Mouse (Mus musculus) MN1 (cell line): ENCODE measurements around the gene Dph2.

Source experiments
- DNase-seq: peaks from one replicate; pipeline ENCODE4 v3.0.0-alpha.2; 2016; ENCODE audit warnings: low spot score

Gene Dph2

DNA sequence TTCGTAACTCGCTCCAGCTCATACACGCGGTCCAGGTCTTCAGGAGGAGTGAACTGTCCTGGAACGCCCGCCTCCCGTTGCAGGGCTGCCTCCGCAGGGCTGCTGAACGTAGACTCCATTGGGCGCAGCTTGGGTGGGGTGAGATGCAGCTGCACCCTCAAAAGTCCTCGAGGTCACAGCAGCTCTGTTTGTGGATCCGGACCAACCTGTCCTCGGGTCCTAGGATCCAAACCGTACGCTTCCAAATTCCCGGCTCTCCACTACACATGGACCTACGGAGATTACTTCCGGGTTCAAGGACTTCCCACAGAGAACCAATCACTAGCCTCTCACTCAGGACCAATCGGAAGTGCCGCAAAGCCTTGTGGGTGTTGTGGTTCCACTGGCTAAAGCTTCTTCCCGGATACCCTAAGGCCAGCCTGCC lies at the start of gene Dph2:
Gene Dph2 (minus strand): TSS at position 295 of the 424 bp plus-strand sequence.
- peak; percentile 82 for DNase-seq

DNA sequence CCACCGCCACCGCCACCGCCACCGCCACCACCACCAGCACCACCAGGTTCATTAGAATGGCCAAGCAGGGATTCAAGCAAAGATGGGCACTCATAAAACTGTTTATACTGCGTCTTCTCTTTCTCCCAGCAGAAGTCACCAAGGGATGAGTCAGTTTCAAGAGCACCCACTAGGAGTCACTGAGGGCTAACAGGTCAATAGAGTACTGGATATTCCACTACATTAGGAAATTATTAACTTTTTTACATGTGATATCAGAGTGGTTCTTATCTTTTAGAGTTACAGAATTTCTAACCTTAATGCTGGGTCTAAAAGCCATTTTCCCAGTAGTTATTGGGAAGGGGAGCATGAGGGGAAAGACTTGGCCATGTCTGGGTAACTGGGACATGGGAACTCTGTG lies 45.1 kb upstream of the Dph2 start:
- DNase-seq: no peak

DNA sequence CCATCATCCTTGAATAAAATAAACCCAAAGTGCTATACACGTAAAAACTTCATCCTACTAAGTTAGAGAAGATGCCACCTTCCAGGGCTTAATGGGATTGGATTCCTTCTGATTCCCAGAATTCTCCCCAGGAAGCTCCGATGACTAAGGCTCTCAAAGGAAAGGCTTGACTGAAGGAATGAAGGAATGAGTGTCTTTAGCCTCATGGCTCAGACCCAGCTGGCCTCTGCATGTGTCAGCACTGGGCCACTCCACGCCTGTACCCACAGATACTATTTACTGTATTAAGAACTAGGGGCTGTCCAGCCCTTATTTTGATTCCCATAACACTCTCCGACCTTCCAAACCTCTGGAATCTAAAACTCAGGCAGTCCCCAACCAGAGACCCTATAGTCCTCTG lies 42.2 kb upstream of the Dph2 start:
- no peak for DNase-seq

DNA sequence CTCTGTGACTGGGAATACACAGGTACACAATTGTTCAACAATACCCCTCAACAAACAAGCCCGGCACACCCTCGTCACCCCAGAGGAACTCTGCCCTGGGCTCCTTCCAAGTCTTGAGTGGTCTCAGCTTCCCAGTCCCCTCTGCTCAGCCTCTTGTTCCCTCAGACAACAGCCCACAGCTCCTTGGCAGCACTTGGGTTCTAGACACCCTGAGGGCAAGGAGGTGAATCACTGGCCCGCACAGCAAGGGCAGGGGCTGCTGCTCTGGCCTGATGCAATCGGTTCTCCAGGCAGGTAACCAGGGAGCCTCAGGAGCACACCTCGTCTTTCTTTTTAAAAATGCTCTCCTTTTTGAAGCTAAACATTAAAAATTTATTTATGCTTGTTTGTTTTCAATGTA lies 41.4 kb upstream of the Dph2 start:
- DNase-seq: peak; percentile 36

GRCm38 (mm10) chr4:117929391-117929881 lies 37.6 kb upstream of the Dph2 start, which contains the start of gene Artn:
Gene Artn, minus strand, starts transcription at chr4:117929763.
- DNase-seq: no peak

DNA sequence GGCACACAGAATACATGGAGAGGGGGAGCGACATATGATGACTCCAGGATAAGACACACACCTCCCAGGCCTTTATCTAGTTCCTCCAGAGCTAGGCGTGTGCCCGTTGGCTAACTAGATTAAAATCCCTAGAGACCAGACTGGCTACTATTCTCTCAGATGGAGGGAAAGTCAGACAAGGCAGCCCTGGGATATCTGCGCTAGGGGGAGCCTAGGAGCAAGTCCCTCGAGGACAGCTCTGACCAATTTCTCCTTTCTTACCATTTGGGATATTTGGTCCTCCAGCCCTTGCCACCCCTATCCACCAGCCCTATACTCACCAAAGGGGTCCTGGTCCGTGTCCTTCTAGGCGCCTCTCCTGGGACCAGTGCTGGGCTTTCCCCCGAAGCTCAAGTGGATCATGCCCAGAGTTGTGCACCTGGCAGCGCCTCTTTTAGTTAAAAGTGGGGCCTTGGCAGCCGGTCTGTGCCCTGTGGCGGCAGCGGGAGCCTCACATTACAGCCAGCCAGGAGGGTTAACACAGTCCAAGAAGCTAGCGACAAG lies 36.9 kb upstream of the Dph2 start:
- DNase-seq: peak; percentile 78

GRCm38 (mm10) chr4:117928234-117928633 lies 36.4 kb upstream of the Dph2 start:
- DNase-seq: peak; percentile 44

- DNase-seq: no peak
Measured at GRCm38 (mm10) chr4:117926545-117927482, 35.0 kb upstream of the Dph2 start.

GRCm38 (mm10) chr4:117924916-117925315 lies 33.1 kb upstream of the Dph2 start:
- DNase-seq: no peak

DNA sequence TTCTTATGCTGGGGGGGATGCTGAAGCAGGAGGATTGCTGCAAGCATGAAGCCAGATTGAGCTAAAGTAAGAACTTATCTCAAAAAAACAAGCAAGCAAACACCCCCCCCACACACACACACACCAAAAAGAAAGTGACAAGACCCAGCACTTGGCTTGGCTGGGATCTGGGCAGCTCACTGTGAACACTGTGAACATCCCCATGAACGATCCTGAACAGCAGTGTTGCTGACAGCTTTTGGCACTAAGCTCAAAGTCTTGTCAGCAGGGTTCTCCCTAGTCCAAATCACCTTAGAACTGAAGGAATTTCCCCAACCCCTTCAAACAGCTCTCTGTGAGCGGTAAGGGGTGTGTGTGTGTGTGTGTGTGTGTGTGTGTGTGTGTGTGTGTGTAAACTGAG lies 31.6 kb upstream of the Dph2 start:
- no peak for DNase-seq

DNA sequence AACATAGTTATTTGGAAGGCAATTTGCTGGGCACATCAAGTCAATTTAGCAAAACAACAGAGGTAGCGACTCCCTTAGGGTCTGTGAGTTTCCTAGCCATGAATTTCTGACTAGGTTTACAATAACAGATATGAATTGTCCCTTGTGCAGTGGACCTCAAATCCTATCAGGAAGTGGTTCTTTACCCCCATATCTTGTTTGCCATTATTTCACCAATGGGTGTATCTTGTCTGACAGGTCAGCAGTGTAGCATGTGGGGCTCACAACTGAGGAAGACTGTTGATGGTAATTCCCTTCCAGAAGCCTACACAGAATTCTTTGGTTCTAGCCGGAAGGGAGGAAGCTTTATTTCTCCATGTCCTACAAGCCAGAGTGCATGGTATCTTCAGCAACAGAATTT lies 29.5 kb upstream of the Dph2 start:
- DNase-seq: no peak

- DNase-seq: no peak
Measured at GRCm38 (mm10) chr4:117918762-117919161, 26.9 kb upstream of the Dph2 start.

- DNase-seq: peak; percentile 38
Measured at GRCm38 (mm10) chr4:117918261-117918660, 26.4 kb upstream of the Dph2 start.

DNA sequence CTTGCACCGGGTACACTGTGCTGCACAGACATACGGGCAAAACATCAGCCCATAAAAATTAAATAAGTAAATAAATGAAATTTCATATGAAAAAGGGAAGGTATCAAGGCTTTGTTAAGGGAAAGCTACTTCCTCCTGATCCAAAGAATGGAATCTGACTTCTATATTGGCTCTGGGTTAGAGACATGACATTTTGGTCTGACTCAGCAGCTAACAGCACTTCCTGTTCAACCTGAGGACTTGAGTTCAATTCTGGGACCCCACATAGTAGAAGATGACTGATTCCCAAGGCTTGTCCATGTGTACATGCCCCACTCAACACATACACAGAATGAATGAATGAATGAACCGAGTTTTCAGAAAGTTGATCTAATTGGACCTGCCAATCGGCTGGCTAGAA lies 26.0 kb upstream of the Dph2 start:
- no peak for DNase-seq

GRCm38 (mm10) chr4:117917402-117917801 lies 25.6 kb upstream of the Dph2 start:
- DNase-seq: no peak

GRCm38 (mm10) chr4:117916386-117916785 lies 24.6 kb upstream of the Dph2 start:
- no peak for DNase-seq

GRCm38 (mm10) chr4:117915489-117916105 lies 23.8 kb upstream of the Dph2 start:
- no peak for DNase-seq

GRCm38 (mm10) chr4:117914591-117915442 lies 23.0 kb upstream of the Dph2 start, which contains the start of gene Ipo13:
Gene Ipo13, minus strand, starts transcription at chr4:117914999.
- peak; percentile 83 for DNase-seq

GRCm38 (mm10) chr4:117914031-117914430 lies 22.2 kb upstream of the Dph2 start:
- no peak for DNase-seq

DNA sequence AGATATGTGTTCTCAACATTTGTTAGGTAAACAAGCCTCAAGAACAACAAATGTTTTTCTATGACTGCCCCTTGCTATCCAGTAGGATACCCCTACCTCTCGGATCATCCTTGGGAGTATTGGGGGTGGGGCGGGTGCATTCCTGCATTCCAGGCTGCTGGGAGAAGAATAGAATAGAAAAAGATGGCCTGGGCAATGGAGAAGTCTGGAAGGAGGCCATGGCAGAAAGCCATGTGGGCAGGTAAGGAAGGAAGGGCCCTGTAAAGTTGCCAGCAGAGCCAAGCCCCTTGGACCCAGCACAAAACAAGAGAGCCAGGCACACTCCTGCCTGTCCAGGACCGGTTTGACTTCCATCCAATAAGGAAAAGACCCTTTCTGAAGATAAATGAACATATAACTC lies 21.6 kb upstream of the Dph2 start:
- no peak for DNase-seq

DNA sequence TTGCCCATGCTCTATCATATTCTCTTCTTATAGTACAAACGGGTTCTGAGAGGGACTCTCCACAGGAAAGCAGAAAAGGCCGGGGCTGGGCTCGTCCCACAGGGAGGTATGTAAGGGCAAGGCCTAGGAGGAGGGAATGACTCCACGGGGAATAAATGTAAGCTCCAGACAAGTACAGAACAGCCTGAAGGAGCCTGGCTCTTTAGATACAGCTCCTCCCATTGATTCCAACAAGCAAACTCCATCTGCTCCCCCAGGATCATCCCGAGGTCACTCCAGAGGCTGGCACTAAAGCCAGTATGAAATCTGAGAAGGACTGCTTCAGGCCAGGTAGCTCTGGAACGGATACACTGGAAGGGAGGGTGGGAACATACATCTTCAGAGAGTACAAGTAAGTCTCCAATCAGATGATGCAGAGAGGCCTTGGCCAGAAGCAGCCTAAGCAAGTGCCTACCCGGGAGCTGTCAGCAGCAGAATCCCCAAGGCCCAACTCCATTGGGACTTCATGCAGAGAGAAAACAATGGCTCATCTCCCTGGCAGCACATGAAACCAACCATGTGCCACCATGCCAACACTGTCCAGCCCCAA lies 20.9 kb upstream of the Dph2 start:
- DNase-seq: peak; percentile 32
